Mouse (Mus musculus) heart, embryonic 15.5 days (tissue): ENCODE results near the gene Nup50. TPM values are rescaled to one million over a fixed set of nuclear protein-coding genes. Genes with fewer than 3 reads are reported as not detected.
"Not testable (repeated sequence)": the region's sequence is repeated elsewhere in the genome, so short reads cannot be mapped to it uniquely, and the experiment has no call there.

Experiments used
- ATAC-seq: fragments of 200-750 bp; cut with Nextera tagmentation; replicated peaks from 2 replicates; pipeline ENCODE4 v1.8.0; 2017; ENCODE audit warnings: low read depth, moderate TSS enrichment; ENCODE audit not compliant: insufficient number of reproducible peaks, insufficient read depth, low FRiP score
- H3K27ac ChIP-seq: fragments of 300-500 bp; sonication (generic); 2 replicates; pipeline ENCODE4 v1.5.1; 2015; ENCODE audit warnings: mild to moderate bottlenecking, inconsistent platforms
- H3K27me3 ChIP-seq: fragments of 300-500 bp; sonication (generic); 2 replicates; pipeline ENCODE4 v1.6.1; 2015; ENCODE audit warnings: inconsistent platforms
- H3K36me3 ChIP-seq: fragments of 300-500 bp; sonication (generic); 2 replicates; pipeline ENCODE4 v1.6.1; 2015; ENCODE audit warnings: mild to moderate bottlenecking, inconsistent platforms
- H3K4me1 ChIP-seq: fragments of 300-500 bp; sonication (generic); replicated peaks from 2 replicates; pipeline ENCODE4 v1.6.1; 2015; ENCODE audit warnings: inconsistent platforms
- H3K4me2 ChIP-seq: fragments of 300-500 bp; sonication (generic); 2 replicates; pipeline ENCODE4 v1.6.1; 2015; ENCODE audit warnings: inconsistent platforms, mild to moderate bottlenecking, moderate library complexity
- H3K4me3 ChIP-seq: fragments of 300-500 bp; sonication (generic); 2 replicates; pipeline ENCODE4 v1.5.1; 2015; ENCODE audit warnings: mild to moderate bottlenecking, inconsistent platforms
- H3K9ac ChIP-seq: fragments of 300-500 bp; sonication (generic); 2 replicates; pipeline ENCODE4 v1.6.1; 2015; ENCODE audit warnings: mild to moderate bottlenecking, inconsistent platforms
- H3K9me3 ChIP-seq: fragments of 300-500 bp; sonication (generic); replicated peaks from 2 replicates; pipeline ENCODE4 v1.6.1; 2016; ENCODE audit warnings: inconsistent platforms
- WGBS: fragments of 180-500 bp; shearing (Covaris S2); methylation state at CpG from one replicate; pipeline ENCODE4 v1.1.7; 2015; ENCODE audit warnings: mixed read lengths; 5-methylcytosine and 5-hydroxymethylcytosine counted together
- polyA plus RNA-seq: library from polyadenylated mRNA; unstranded; fragments of >200 nt; fragmentation: Nextera tagmentation; extraction: Ambion mirVana; gene quantifications from 2 replicates; pipeline ENCODE4 v1.2.1, GENCODE M21; 2015

The Nup50 gene
- polyA plus RNA-seq, result 16.4 and 19.1 TPM in 2 replicates

DNA sequence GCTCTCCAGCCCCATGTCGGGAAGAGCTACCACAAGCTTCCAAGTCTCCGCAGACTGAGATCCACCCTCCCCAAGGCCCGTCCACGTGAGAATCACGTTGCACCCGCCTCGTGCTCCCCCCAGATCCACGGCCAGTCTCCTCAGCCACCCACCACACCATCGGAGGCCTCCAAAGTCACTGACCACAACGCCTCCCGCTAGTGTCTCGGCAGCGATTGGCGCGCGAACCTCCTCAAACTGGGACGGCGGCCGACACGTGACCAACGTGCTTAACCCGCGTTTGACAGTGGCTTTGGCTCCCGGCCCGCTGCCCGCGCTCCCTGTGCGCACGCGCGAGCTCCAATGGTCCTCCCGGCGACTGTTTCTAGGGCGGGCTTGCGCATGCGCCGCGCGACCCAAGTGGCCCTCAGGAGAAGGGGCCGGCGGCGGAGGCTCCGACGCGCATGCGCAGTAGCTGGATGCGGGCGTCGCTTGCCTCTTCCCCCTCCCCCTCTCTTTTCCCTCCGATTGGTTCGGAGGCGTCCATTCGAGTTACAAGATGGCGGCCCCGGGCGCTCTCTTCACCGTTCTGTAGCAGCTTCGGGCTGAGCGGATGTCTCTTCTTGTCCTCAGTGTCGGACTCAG, at the start of gene Nup50:
TSS of gene Nup50 (plus strand) at position 528 of the 624 bp plus-strand sequence.
- under 1% methylated on average over 60 of the region's 60 CpGs for WGBS
- peak; percentile 90 for ATAC-seq
- H3K36me3 ChIP-seq, result peaks cover 9% of the 10 kb centered on the region
- peaks cover 27% of the 10 kb centered on the region for H3K4me1 ChIP-seq
- H3K4me3 ChIP-seq, result peak within 1 kb of the TSS; percentile 95
- H3K4me2 ChIP-seq, result peak within 1 kb of the TSS; percentile 71
- H3K9ac ChIP-seq, result peak within 1 kb of the TSS; percentile 97
- no peaks in the 10 kb centered on the region for H3K27me3 ChIP-seq
- H3K9me3 ChIP-seq, result no peaks in the 10 kb centered on the region
- H3K27ac ChIP-seq, result peak within 1 kb of the TSS; percentile 92

DNA sequence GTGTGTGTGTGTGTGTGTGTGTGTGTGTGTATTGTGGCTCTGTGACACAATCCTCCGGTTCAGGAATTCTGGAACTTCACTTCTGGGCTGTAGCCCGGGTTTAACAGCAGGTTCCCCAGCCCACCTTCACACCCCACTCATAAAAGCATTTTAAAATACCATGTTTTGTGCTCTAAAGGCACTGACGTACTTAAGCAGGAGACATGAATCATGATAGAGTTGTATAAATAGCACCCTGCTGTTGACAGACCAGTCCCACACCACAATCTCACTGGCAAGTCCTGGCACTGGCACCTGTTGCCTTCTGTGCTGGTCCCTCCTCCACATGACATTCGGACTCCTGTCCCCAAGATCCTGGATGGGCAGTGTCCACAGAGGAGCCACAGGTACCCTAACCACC, 49.3 kb upstream of the Nup50 start:
- no peak overlapping the region for H3K9ac ChIP-seq
- H3K27me3 ChIP-seq, result no peaks in the 10 kb centered on the region
- ATAC-seq, result no peak
- 56% methylated on average over 4 of the region's 4 CpGs for WGBS
- no peak overlapping the region for H3K4me2 ChIP-seq
- H3K4me1 ChIP-seq, result 0 out of 2 replicates have a peak, but pooled peaks cover 4% of the 10 kb centered on the region
- no peak overlapping the region for H3K27ac ChIP-seq
- H3K4me3 ChIP-seq, result no peak overlapping the region
- H3K9me3 ChIP-seq, result no peaks in the 10 kb centered on the region
- no peaks in the 10 kb centered on the region for H3K36me3 ChIP-seq

DNA sequence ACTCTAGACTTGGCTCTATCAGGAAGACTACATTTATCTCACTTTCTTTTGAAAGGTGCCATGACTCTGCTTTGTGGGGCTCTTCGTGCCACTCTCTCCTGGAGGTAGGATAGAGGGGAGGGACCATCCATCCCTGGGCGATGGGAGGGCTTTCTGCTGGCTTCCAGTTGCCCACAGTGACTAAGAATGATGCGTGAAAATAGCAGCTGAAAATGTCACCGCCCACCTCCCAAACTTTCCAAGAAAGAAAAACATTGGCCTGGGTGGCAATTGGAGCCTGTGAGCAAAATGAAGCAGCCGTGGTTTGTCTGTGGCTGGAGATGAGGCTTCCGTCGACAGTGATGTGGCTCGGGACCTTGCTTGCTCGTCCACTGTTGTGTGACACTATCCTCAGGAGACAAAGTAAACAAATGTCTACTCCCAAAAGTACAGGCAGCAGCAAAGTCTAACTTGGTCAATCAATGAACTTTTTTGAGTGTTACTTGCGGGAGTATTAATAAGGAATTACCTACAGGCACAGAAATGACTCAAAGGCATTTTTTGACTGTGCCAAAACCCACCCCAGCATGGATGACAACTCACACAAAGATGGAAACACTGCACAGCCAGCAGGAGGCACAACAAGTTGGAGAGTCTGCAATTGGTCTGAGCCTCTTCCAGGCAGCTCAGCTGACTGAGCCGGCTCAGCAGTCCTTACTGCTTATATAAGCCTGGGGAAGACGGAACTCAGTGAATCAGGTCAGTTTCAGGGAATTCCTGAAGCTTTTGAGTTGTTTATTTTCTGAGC, 46.0 kb upstream of the Nup50 start:
- ATAC-seq, result no peak
- Histone ChIP-seq H3K4me2 (no peak overlapping the region), H3K4me3 (no peak overlapping the region), H3K4me1 (0 out of 2 replicates have a peak, but pooled peaks cover 4% of the 10 kb centered on the region), H3K9me3 (no peaks in the 10 kb centered on the region), H3K27me3 (no peaks in the 10 kb centered on the region), H3K27ac (no peak overlapping the region), H3K9ac (no peak overlapping the region), H3K36me3 (no peaks in the 10 kb centered on the region)
- WGBS, result 74% methylated on average over 12 of the region's 12 CpGs

DNA sequence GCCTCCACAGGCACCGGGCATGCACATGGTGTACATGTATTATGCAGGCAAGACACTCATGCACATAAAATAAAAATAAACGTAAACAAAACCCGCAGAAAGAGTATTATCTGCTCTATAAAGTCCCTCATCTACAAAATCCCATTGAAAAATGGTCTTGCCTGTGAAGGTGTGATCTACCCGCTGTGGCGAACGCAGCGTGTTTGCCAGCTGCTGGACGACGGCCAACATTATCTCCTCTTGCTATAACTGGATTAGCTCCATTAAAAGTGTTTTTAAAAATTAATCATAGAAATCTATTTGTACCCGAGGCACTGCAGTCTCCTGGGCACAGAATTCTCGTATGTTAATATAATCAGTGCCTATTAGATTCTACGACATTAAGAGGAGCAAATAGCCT, 35.1 kb upstream of the Nup50 start:
- Histone ChIP-seq H3K4me3 (no peak overlapping the region), H3K4me2 (no peak overlapping the region), H3K9me3 (no peaks in the 10 kb centered on the region), H3K4me1 (no peaks in the 10 kb centered on the region), H3K36me3 (no peaks in the 10 kb centered on the region), H3K9ac (no peak overlapping the region), H3K27ac (no peak overlapping the region), H3K27me3 (peaks cover 4% of the 10 kb centered on the region; the same call in 1 of the 2 replicates)
- 63% methylated on average over 12 of the region's 12 CpGs for WGBS
- ATAC-seq, result no peak

DNA sequence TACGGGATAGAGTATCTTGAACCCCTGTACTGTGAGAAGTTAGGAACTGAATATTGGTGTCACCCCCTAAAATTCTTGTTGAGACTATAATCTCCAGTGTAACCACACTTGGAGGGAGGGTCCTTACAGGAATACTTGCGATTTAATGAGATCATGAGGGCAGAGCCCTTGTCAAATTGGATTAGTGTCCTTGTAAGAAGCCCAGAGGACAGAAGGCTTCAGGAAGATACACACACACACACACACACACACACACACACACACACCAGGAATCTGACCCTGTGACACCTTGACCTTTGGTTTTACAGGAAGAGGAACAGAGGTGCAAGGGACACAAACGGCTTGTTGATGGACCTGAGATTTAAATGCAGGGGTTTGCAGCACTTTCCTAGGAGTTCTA, 32.0 kb upstream of the Nup50 start:
- no peaks in the 10 kb centered on the region for H3K36me3 ChIP-seq
- H3K27me3 ChIP-seq, result peaks cover 4% of the 10 kb centered on the region; the same call in 1 of the 2 replicates
- no peak overlapping the region for H3K4me3 ChIP-seq
- no peaks in the 10 kb centered on the region for H3K4me1 ChIP-seq
- no peak for ATAC-seq
- no peak overlapping the region for H3K27ac ChIP-seq
- no peak overlapping the region for H3K9ac ChIP-seq
- WGBS, result 51% methylated on average over 3 of the region's 3 CpGs
- H3K9me3 ChIP-seq, result no peaks in the 10 kb centered on the region
- H3K4me2 ChIP-seq, result no peak overlapping the region

DNA sequence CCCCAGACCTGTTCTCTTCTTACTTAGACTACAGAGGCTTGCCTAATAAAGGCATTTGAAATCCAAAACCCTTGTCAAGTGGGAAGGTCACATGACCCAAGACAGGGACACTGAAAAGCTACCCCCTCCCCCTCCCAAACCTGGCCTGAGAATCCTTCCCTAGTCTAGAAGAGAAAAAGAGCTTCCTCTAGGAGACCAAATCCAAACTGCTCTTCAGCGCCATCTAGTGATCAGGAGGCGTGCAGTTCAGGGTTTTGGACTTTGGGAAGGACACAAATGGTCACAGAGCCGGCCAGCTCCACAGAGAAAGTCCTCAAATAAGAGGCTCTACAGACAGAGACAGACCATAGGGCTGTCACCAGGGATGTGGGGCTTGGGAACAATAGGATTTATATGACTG, 31.6 kb upstream of the Nup50 start:
- H3K4me2 ChIP-seq, result no peak overlapping the region
- H3K27ac ChIP-seq, result no peak overlapping the region
- no peak overlapping the region for H3K4me3 ChIP-seq
- no peak for ATAC-seq
- no peaks in the 10 kb centered on the region for H3K9me3 ChIP-seq
- 3% methylated on average over 3 of the region's 3 CpGs for WGBS
- H3K4me1 ChIP-seq, result no peaks in the 10 kb centered on the region
- peaks cover 4% of the 10 kb centered on the region; the same call in 1 of the 2 replicates for H3K27me3 ChIP-seq
- no peak overlapping the region for H3K9ac ChIP-seq
- no peaks in the 10 kb centered on the region for H3K36me3 ChIP-seq

DNA sequence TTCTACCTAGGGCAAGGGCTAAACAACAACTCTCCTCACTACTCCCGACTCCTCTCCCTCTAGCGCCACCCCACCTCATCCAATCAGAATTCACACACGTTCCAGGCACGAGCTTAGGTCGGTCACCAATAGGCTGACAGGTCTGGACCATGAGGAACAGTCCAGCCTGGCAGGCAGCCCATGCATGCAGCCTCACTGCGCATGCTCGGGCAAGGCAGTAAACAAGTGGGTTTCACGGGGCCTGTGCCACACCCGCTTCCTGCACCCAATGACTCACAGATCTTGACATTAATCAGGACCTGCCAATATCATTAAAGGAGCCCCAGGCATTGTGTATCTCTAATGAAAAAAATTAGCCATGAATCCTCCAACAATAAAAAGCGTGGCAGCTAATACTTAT, 27.0 kb upstream of the Nup50 start:
- H3K4me1 ChIP-seq, result peaks cover 13% of the 10 kb centered on the region
- not testable (repeated sequence) for H3K36me3 ChIP-seq, ATAC-seq, H3K4me3 ChIP-seq, H3K27me3 ChIP-seq, H3K27ac ChIP-seq, H3K4me2 ChIP-seq, H3K9ac ChIP-seq, H3K9me3 ChIP-seq
- WGBS, result 66% methylated on average over 10 of the region's 10 CpGs

DNA sequence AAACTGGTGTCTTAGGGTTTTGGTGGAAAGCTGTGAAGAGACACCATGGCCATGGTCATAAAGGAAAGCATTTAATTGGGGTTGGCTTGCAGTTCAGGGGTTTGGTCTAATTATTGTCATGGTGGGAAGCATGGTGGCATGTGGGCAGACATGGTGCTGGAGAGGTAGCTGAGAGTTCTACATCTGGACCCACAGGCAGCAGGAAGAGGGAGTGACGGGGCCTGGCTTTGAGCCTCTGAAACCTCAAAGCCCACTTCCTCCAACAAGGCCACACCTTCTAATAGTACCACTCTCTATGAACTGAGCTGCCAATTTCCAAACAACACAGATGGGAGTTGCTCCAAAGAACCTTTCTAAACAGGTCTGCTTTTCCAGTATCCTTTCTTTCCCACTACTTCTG, 26.5 kb upstream of the Nup50 start:
- no peak overlapping the region for H3K9ac ChIP-seq
- H3K27ac ChIP-seq, result no peak overlapping the region
- no peak for ATAC-seq
- H3K4me1 ChIP-seq, result peaks cover 13% of the 10 kb centered on the region
- H3K4me2 ChIP-seq, result no peak overlapping the region
- H3K27me3 ChIP-seq, result peaks cover 4% of the 10 kb centered on the region; the same call in 1 of the 2 replicates
- H3K4me3 ChIP-seq, result no peak overlapping the region
- no peaks in the 10 kb centered on the region for H3K36me3 ChIP-seq
- 74% methylated on average over 1 of the region's 1 CpGs for WGBS
- H3K9me3 ChIP-seq, result no peaks in the 10 kb centered on the region

DNA sequence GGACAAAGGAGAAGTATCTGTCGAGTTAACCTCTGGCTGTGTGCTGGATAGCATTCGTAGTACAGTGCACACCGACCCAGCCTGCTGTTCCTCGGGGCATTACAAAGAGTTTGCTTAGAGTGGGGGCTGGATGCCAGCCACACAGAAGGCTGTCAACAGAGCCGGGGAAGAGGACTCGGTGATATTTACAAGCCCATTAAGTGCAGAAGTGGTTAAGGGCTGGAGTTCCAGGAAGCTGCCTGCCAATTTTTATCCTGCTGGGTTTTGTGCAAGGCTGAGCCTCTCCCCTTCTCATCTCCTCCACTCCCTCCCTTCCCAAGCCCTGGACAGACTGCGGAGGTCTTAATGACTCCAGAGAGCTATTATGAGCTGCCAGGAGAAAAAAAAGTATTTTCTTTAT, 25.1 kb upstream of the Nup50 start:
- no peaks in the 10 kb centered on the region for H3K9me3 ChIP-seq
- H3K4me2 ChIP-seq, result peak overlapping the region; percentile 7; the same call in 1 of the 2 replicates
- H3K9ac ChIP-seq, result no peak overlapping the region
- H3K36me3 ChIP-seq, result no peaks in the 10 kb centered on the region
- H3K27me3 ChIP-seq, result no peaks in the 10 kb centered on the region
- WGBS, result 15% methylated on average over 7 of the region's 7 CpGs
- H3K4me1 ChIP-seq, result peaks cover 13% of the 10 kb centered on the region
- H3K27ac ChIP-seq, result no peak overlapping the region
- H3K4me3 ChIP-seq, result no peak overlapping the region
- ATAC-seq, result no peak

DNA sequence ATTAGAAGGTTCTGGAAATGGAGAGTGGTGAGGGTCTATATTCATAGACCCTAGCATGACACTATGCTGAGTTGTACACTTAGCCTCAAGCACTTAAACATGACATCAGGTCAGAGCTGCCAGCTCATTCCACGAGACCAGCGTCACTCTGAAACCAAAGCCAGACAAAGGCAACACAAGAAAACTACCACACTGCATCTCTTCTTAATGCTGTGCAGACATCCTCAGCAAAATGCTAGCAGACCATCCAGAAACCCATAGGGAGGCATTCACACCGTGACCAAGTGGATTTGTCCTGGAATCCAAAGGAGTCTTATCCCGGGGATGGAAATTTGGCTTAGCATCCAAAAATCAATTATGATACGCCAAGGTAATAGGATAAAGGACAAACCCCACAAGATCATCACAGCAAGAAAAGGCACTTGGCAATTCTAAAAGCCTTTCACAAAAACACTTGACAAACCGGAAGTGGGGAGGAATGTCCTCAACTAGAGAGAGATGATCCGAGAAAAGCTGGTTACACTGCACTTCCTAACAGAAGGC, 19.3 kb upstream of the Nup50 start:
- Histone ChIP-seq H3K4me1 (peaks cover under 1% of the 10 kb centered on the region; the same call in 1 of the 2 replicates), H3K4me3 (no peak overlapping the region), H3K27ac (no peak overlapping the region), H3K4me2 (no peak overlapping the region), H3K9ac (no peak overlapping the region), H3K9me3 (no peaks in the 10 kb centered on the region), H3K27me3 (no peaks in the 10 kb centered on the region), H3K36me3 (no peaks in the 10 kb centered on the region)
- WGBS, result 64% methylated on average over 7 of the region's 7 CpGs
- no peak for ATAC-seq

DNA sequence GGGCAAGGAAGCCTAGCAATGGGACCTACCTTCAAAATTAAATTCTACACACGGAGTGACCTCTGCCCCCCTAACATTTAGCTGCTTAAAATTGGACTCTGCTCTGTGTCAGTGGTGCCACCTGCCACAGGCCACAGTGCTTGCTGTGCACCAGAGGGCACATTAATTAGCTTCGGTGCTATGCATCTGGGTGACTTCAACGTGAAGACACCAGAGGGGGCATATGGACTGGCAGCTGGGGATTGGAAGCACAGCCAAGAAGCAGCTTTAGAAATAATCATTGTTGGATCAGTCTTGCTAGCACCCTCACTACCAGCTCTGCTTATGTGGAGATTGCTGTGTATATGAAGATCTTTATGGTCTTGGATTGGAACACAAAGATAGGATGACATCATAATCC, 10.0 kb upstream of the Nup50 start:
- WGBS, result 88% methylated on average over 3 of the region's 3 CpGs

More for the DNA sequence above, 10.0 kb upstream of the Nup50 start:
- no peaks in the 10 kb centered on the region for H3K9me3 ChIP-seq
- H3K36me3 ChIP-seq, result no peaks in the 10 kb centered on the region; the same call in 1 of the 2 replicates
- ATAC-seq, result no peak
- no peak overlapping the region for H3K4me3 ChIP-seq
- no peak overlapping the region for H3K4me2 ChIP-seq
- H3K27me3 ChIP-seq, result no peaks in the 10 kb centered on the region
- no peaks in the 10 kb centered on the region for H3K4me1 ChIP-seq
- no peak overlapping the region for H3K27ac ChIP-seq
- no peak overlapping the region for H3K9ac ChIP-seq
